Mouse (Mus musculus) ES-E14 (cell line): ENCODE results near the gene Vps53.
"Not testable (repeated sequence)": the region's sequence is repeated elsewhere in the genome, so short reads cannot be mapped to it uniquely, and the experiment has no call there.

ENCODE experiments used
- HCFC1 ChIP-seq: IDR thresholded peaks from 2 replicates; pipeline ENCODE4 v1.6.1; 2012; ENCODE audit warnings: low read length, inconsistent platforms, borderline replicate concordance; ENCODE audit not compliant: insufficient read depth
- MAFK ChIP-seq: IDR thresholded peaks from 2 replicates; pipeline ENCODE4 v1.6.1; 2014; ENCODE audit warnings: mild to moderate bottlenecking, low read depth, low read length, inconsistent platforms; ENCODE audit not compliant: insufficient read depth
- ZC3H11A ChIP-seq: IDR thresholded peaks from 2 replicates; pipeline ENCODE4 v1.6.1; 2012; ENCODE audit warnings: low read depth, mild to moderate bottlenecking, inconsistent platforms, low read length, borderline replicate concordance
- ZNF384 ChIP-seq: IDR thresholded peaks from 2 replicates; pipeline ENCODE4 v1.6.1; 2012; ENCODE audit warnings: low read depth, low read length, inconsistent platforms

DNA sequence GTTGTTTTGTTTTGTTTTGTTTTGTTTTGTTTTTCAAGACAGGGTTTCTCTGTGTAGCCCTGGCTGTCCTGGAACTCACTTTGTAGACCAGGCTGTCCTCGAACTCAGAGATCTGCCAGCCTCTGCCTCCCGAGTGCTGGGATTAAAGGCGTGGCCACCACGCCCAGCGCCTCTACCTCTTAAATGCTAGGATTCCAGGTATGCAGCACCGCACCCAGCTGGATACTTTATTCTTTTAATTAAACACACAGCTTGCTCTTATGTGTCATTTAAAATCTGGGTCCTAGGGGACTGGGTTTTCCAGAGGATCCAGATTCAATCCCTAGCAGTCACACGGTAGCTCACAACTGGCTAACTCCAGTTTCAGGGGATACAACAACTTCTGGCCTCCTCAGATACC lies 175.2 kb downstream of the Vps53 start:
- not testable (repeated sequence) for TF ChIP-seq MAFK, ZC3H11A, ZNF384, HCFC1
